Mouse (Mus musculus) brain, embryonic 14.5 days (tissue): ENCODE results near the gene Ddo.

Source experiments
- CTCF ChIP-seq: fragments of 200-500 bp; IDR thresholded peaks from 2 replicates; pipeline ENCODE4 v1.5.1; 2012; ENCODE audit warnings: inconsistent platforms, mild to moderate bottlenecking, moderate library complexity, borderline replicate concordance; ENCODE audit not compliant: insufficient read depth, insufficient read length; ENCODE audit errors: extremely low read depth
- POLR2A ChIP-seq: fragments of 200-500 bp; IDR thresholded peaks from 2 replicates; pipeline ENCODE4 v1.6.1; 2012; ENCODE audit warnings: mild to moderate bottlenecking, inconsistent platforms, borderline replicate concordance; ENCODE audit not compliant: poor library complexity, insufficient read depth, insufficient read length, severe bottlenecking; ENCODE audit errors: extremely low read depth

GRCm38 (mm10) chr10:40619760-40620159 lies 10.1 kb upstream of the Ddo start:
- no peak for TF ChIP-seq CTCF
- no peak for TF ChIP-seq POLR2A
